Mouse (Mus musculus) ES-E14 (cell line): ENCODE results near the gene Crocc.

Experiments
- CHD2 ChIP-seq: IDR thresholded peaks from 2 replicates; pipeline ENCODE4 v1.6.1; 2014; ENCODE audit warnings: mild to moderate bottlenecking, low read depth, low read length, inconsistent platforms
- HCFC1 ChIP-seq: IDR thresholded peaks from 2 replicates; pipeline ENCODE4 v1.6.1; 2012; ENCODE audit warnings: low read length, inconsistent platforms, borderline replicate concordance; ENCODE audit not compliant: insufficient read depth
- ZC3H11A ChIP-seq: IDR thresholded peaks from 2 replicates; pipeline ENCODE4 v1.6.1; 2012; ENCODE audit warnings: low read depth, mild to moderate bottlenecking, inconsistent platforms, low read length, borderline replicate concordance
- ZNF384 ChIP-seq: IDR thresholded peaks from 2 replicates; pipeline ENCODE4 v1.6.1; 2012; ENCODE audit warnings: low read depth, low read length, inconsistent platforms

DNA sequence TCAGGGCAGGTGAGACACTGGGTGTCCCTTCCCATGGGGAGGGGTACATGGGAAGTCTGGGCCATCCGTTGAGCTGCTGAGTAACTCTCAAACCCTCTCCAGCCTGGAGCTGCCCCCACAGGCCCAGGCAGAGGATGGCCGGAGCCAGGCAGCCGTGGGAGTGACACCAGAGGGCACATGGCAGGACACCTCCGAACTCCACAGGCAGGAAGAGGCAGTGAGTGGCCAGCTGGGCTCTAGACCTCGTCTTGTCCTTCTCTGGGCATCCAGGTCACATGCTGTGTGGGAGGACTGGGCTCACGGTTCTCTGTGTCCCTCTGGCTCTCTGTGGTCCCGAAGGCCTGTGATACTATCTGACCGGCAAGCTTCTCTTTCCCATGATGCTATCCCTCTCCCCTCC is 66.5 kb downstream of the Crocc start:
- TF ChIP-seq ZNF384: no peak
- TF ChIP-seq ZC3H11A: no peak
- no peak for TF ChIP-seq HCFC1
- no peak for TF ChIP-seq CHD2
